Mouse (Mus musculus): ENCODE data around the gene Ccdc34. TPM values are rescaled to one million over a fixed set of nuclear protein-coding genes. Genes with fewer than 3 reads are reported as not detected.

Ccdc34 gene
- polyA plus RNA-seq (2015; fragmentation: Nextera tagmentation; extraction: Ambion mirVana) = 45.8 and 51.1 TPM in 2 replicates

DNA sequence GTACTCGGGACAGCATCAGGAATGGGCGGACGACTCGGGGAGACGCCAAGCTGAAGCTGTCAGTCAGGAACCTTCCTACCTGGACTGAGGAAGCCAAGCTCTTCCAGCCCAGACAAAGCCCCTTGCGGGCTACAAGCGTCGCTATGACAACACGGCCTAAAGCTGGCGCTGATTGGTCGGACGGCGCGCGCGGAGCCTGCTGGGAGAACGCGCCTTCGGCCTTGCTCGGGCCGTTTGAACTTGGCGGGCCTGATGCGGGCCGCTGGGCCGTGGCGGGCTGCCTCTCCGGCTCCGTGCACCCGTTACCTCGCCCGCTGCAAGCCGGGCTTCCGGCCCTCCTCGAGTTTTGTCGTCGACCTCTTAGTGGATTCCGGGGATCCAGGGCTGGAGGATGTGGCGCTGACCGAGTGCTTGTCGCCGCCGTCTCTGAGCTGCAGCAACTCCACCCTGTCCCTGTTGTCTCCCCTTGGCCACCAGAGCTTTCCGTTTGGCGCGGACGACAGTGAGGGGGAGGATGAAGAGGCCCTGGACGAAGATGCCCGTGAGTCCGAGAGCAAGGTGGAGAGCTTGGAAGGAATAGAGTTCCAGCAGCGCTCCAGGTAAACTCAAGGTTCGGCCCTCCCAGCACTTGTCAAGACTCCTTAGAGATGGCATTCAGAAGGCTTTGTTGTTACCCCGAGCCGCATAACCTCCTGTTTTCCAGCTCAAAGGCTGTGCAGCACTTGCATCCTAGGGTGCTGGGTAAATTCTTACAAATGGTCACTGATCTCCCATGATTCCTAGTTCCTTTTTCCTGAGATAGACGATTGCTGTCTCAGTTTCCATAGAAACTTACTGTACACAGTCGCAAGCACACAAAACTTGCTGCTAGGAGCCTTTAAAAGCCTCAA, at the start of gene Ccdc34:
Gene Ccdc34, plus strand, starts transcription at position 202 of the 890 bp plus-strand sequence.
- under 1% methylated on average over 55 of the region's 55 CpGs for WGBS
- peak; percentile 99 for ATAC-seq

DNA sequence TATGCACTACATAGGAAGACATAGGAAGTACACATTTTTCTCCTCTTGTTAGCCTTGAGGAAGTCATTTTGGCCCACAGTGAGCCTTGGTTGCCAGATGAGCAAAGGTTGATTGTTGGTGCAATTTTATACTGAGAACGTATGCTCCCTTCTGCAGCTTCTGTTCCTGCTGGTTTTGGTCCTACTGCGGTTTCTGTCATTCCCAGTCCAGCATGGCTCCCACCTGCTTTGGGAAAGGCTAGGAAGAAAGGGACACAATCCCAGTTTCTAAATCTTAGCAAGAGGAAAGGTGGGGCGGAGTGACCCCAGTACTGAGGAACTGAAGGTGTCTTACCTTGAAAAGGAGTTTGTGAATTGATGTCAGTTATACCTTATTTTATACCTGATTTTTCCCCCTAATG, 48.2 kb upstream of the Ccdc34 start:
- Histone ChIP-seq H3K4me3 (replicated peaks) (no peak overlapping the region), H3K36me3 (no peaks in the 10 kb centered on the region), H3K9me3 (no peaks in the 10 kb centered on the region), H3K4me1 (replicated peaks) (0 out of 2 replicates have a peak, but pooled peaks cover 5% of the 10 kb centered on the region), H3K27ac (no peak overlapping the region), H3K27me3 (replicated peaks) (no peaks in the 10 kb centered on the region), H3K4me2 (replicated peaks) (no peak overlapping the region; the same call in 1 of the 2 replicates), H3K9ac (no peak overlapping the region)
- 77% methylated on average over 3 of the region's 3 CpGs for WGBS
- ATAC-seq = no peak

More for the DNA sequence above, at the start of gene Ccdc34:
- Histone ChIP-seq H3K4me2 (replicated peaks) (peak within 1 kb of the TSS; percentile 67), H3K4me1 (replicated peaks) (peaks cover 10% of the 10 kb centered on the region; the same call in 1 of the 2 replicates), H3K36me3 (peaks cover 5% of the 10 kb centered on the region), H3K27me3 (replicated peaks) (no peaks in the 10 kb centered on the region), H3K9ac (peak within 1 kb of the TSS; percentile 86), H3K9me3 (no peaks in the 10 kb centered on the region), H3K4me3 (replicated peaks) (peak within 1 kb of the TSS; percentile 85), H3K27ac (peak within 1 kb of the TSS; percentile 79)

DNA sequence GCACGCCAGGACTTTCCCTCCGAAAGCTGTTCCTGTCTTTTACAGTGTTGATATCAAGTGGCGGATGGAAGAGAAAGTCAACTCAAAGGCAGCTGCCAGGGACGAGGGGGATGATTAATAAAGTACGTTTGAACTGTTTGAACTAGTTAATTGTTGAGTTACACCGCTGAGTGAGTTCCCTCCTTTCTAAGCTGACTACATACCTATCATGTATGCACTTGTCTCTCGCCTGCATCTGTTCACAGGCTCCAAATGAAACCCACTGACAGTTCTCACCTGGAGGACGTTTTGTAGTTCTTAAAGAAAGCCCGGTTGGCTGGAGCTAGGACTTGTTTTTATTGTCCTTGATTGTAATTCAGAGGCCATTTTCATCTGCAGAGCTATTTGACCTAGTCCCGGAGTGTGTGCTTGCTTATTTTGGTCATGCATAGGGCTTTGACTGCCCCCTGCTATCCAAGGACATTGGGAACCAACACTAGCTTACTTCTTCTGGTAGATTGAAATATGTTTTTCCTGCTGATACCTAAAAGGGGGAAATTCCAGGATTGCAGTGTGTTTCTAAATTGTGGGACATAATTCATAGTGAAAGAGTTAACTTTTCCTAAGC, 47.6 kb upstream of the Ccdc34 start:
- 0 out of 2 replicates have a peak, but pooled peaks cover 5% of the 10 kb centered on the region for H3K4me1 ChIP-seq (replicated peaks)
- H3K27me3 ChIP-seq (replicated peaks) = no peaks in the 10 kb centered on the region
- no peak for ATAC-seq
- H3K36me3 ChIP-seq = no peaks in the 10 kb centered on the region
- H3K4me2 ChIP-seq (replicated peaks) = no peak overlapping the region
- no peaks in the 10 kb centered on the region for H3K9me3 ChIP-seq
- no peak overlapping the region for H3K4me3 ChIP-seq (replicated peaks)
- 51% methylated on average over 10 of the region's 10 CpGs for WGBS
- no peak overlapping the region for H3K27ac ChIP-seq
- no peak overlapping the region for H3K9ac ChIP-seq

DNA sequence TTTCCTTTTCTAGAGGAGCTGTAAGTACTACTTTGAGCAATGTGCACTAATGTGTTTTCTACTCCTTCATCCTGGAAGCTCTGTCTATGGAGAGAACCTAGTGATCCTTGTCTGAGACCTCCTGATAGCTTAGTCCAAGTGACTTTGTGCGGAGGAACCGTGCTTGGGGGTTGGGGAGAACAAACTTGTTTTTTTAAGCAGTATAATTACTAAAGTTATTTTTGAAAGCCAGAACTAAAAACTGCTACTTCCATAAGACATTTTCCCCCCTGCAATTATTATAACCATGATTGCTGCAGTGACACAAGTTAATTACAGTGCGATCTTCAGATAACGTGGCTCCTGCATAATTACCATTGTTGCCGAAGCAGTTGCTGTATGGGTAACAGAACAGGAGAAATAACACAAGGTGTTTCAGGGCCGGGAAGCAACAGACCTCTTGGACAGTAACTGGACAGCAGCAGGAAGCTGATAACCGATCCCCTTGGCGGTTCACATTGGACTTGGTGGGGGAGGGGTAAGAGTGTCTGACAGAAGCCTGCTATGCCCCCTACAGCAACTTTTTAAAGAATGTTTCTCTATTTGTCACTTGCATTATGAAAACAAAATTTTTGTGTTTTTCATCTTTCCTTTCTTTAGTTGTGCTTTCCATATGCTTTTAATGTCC, 46.7 kb upstream of the Ccdc34 start:
- H3K9ac ChIP-seq = no peak overlapping the region
- no peak overlapping the region for H3K4me2 ChIP-seq (replicated peaks)
- H3K9me3 ChIP-seq = no peaks in the 10 kb centered on the region
- no peak overlapping the region for H3K27ac ChIP-seq
- 61% methylated on average over 8 of the region's 8 CpGs for WGBS
- H3K36me3 ChIP-seq = no peaks in the 10 kb centered on the region
- H3K4me3 ChIP-seq (replicated peaks) = no peak overlapping the region
- no peaks in the 10 kb centered on the region for H3K27me3 ChIP-seq (replicated peaks)
- 0 out of 2 replicates have a peak, but pooled peaks cover 5% of the 10 kb centered on the region for H3K4me1 ChIP-seq (replicated peaks)
- no peak for ATAC-seq

DNA sequence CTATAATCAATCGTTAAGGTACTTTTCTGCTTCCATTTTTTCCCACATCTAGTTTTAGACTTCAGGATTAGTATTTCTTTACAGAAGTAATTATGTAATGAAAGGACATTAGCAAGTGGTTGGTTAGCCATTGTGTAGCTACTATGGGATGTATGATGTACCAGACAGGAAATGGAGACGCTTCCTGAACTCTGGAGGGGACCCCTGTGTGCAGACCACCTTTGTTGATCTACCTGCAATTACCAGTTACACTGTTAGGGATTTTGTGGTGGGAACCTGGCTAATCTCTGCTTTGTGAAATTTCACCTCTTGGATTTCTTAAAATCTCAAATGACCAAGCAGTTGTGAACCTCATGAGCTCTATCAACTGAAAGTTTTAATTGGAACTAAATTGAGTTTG, 45.3 kb upstream of the Ccdc34 start:
- H3K4me2 ChIP-seq (replicated peaks) = no peak overlapping the region
- 87% methylated on average over 2 of the region's 2 CpGs for WGBS
- no peak overlapping the region for H3K27ac ChIP-seq
- H3K27me3 ChIP-seq (replicated peaks) = no peaks in the 10 kb centered on the region
- H3K9me3 ChIP-seq = no peaks in the 10 kb centered on the region
- H3K9ac ChIP-seq = no peak overlapping the region
- 0 out of 2 replicates have a peak, but pooled peaks cover 5% of the 10 kb centered on the region for H3K4me1 ChIP-seq (replicated peaks)
- no peak for ATAC-seq
- no peak overlapping the region for H3K4me3 ChIP-seq (replicated peaks)
- H3K36me3 ChIP-seq = no peaks in the 10 kb centered on the region

DNA sequence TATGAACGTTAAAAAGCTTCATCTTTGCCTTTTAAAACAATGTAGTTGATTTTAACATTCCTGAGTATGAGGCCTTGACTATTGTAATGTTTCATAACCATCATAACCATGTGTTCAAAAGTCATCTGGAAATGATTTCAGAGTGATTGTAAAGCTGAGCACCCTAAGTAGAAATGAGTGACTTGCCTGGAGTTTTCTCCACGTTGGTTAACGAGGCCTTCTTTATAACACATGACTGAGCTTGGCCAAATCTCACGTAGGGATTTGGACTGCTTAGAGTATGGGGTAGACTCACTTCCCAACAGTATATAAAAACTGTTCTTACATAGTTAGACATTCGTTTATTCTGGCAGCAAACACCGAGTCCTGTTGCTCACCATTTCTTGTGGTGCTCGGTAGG, 44.7 kb upstream of the Ccdc34 start:
- ATAC-seq = no peak
- 76% methylated on average over 7 of the region's 7 CpGs for WGBS

DNA sequence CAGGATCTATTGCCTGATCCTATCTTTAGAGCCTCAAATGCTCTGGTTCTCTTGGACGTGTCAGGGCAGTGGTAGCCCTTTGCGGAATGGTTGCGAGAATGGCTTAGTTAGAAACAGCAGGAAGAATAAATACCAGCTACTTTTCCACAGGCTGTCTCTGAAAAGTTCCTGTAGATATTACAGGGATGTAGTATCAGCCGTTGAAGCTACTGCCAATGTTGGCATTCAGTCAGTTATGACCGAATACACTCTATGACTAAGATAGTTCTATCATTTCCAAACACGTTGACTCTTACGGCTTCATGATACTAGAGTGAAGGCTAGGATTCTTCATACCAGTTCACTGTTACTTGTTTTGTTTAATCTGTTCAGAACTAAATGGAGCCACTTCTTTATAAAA, 42.8 kb upstream of the Ccdc34 start:
- no peak overlapping the region for H3K27ac ChIP-seq
- no peaks in the 10 kb centered on the region for H3K9me3 ChIP-seq
- no peak overlapping the region for H3K9ac ChIP-seq
- no peak overlapping the region for H3K4me2 ChIP-seq (replicated peaks)
- H3K4me1 ChIP-seq (replicated peaks) = 0 out of 2 replicates have a peak, but pooled peaks cover 3% of the 10 kb centered on the region
- no peaks in the 10 kb centered on the region for H3K27me3 ChIP-seq (replicated peaks)
- ATAC-seq = no peak
- 92% methylated on average over 7 of the region's 7 CpGs for WGBS
- no peaks in the 10 kb centered on the region for H3K36me3 ChIP-seq
- H3K4me3 ChIP-seq (replicated peaks) = no peak overlapping the region

More for the DNA sequence above, 44.7 kb upstream of the Ccdc34 start:
- 0 out of 2 replicates have a peak, but pooled peaks cover 5% of the 10 kb centered on the region for H3K4me1 ChIP-seq (replicated peaks)
- no peaks in the 10 kb centered on the region for H3K36me3 ChIP-seq
- H3K27me3 ChIP-seq (replicated peaks) = no peaks in the 10 kb centered on the region
- no peak overlapping the region for H3K4me2 ChIP-seq (replicated peaks)
- H3K9me3 ChIP-seq = no peaks in the 10 kb centered on the region
- no peak overlapping the region for H3K9ac ChIP-seq
- H3K27ac ChIP-seq = no peak overlapping the region
- H3K4me3 ChIP-seq (replicated peaks) = no peak overlapping the region

DNA sequence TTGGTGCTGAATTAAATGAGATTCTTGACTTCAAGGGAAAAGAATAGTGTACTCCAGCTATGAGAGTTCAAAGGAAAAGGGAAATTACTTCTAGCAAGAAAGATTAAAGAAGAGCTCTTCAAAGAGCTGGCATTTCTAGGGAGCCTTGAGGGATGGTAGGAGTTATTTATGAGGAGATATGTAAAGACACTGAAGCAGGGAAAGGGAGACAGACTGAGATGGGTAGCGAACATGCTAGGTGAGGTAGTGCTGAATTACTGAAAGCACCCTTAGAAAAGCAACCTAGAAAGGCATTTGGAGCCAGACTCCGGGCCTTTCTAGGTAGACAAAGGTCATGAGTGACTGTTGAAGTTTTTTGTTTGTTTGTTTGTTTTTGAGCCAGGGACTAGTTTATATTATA, 41.4 kb upstream of the Ccdc34 start:
- 93% methylated on average over 2 of the region's 2 CpGs for WGBS
- H3K27ac ChIP-seq = no peak overlapping the region
- no peaks in the 10 kb centered on the region for H3K27me3 ChIP-seq (replicated peaks)
- H3K4me3 ChIP-seq (replicated peaks) = no peak overlapping the region
- no peaks in the 10 kb centered on the region for H3K36me3 ChIP-seq
- no peak for ATAC-seq
- no peaks in the 10 kb centered on the region for H3K9me3 ChIP-seq
- H3K4me2 ChIP-seq (replicated peaks) = no peak overlapping the region
- no peak overlapping the region for H3K9ac ChIP-seq
- H3K4me1 ChIP-seq (replicated peaks) = no peaks in the 10 kb centered on the region

DNA sequence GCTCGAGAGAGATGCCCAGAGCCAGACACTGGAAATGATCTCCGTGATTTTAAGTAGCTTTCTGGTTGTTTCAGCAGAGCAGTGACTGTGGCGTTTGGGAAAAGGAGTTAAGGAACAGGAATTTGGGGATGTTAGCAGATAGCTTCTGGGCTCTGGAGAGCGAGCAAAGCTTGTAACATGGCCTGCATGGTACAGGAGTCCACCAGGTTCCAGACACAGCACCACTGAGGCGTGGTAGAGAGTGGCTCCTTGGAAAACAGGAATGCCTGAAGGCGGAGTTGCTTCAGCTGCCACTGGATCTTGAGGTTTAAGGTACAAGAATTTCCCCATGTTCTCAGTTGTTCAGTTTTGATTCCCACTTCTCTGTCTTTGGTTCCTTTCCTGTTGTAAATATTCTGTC, 40.3 kb upstream of the Ccdc34 start:
- Histone ChIP-seq H3K27ac (no peak overlapping the region), H3K27me3 (replicated peaks) (no peaks in the 10 kb centered on the region), H3K4me1 (replicated peaks) (no peaks in the 10 kb centered on the region), H3K4me3 (replicated peaks) (no peak overlapping the region), H3K9me3 (no peaks in the 10 kb centered on the region), H3K4me2 (replicated peaks) (no peak overlapping the region), H3K9ac (no peak overlapping the region), H3K36me3 (no peaks in the 10 kb centered on the region)
- WGBS = 84% methylated on average over 6 of the region's 6 CpGs
- no peak for ATAC-seq

DNA sequence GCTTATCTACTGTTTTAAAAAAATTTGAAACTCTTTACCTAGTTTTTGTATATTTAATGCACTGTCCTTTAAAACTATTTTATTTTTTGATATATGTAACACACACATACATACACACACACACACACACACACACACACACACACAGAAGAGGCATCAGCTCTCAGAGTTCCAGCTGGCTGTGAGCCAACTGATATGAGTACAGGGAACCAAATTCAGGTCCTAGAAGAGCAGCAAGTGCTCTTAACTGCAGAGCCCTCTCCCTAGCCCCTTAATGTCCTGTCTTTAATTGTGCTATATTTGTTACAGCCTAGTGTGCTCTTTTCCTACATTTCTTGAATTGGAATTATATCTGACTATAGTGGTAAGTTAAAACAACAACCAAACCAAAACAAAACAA, 38.4 kb upstream of the Ccdc34 start:
- Histone ChIP-seq H3K4me1 (replicated peaks) (no peaks in the 10 kb centered on the region), H3K4me3 (replicated peaks) (no peak overlapping the region), H3K27me3 (replicated peaks) (no peaks in the 10 kb centered on the region), H3K9me3 (no peaks in the 10 kb centered on the region), H3K4me2 (replicated peaks) (no peak overlapping the region), H3K36me3 (no peaks in the 10 kb centered on the region), H3K27ac (no peak overlapping the region), H3K9ac (no peak overlapping the region)
- no peak; the same call in 1 of the 2 replicates for ATAC-seq

DNA sequence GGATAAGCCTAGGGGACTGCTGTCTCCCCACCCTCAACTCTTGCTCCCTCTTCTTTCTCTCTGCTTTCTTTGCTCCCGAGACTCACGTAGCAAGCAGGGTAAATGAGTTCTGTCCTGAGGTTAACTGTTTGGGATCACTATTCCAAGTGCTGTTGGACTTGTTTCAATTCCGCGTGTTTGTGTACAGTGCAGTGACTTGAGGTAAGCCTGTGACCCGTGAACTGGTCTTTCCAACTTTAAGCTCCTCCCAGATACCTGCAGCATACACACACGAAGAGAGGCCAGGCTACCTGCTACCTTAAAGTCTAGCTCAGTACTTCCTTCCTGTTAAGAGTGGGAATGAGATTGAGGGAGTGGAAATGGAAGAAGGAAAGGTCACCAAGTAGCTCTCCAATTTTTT, 34.2 kb upstream of the Ccdc34 start:
- Histone ChIP-seq H3K9ac (no peak overlapping the region), H3K4me2 (replicated peaks) (no peak overlapping the region), H3K4me3 (replicated peaks) (no peak overlapping the region), H3K36me3 (no peaks in the 10 kb centered on the region), H3K27me3 (replicated peaks) (no peaks in the 10 kb centered on the region), H3K9me3 (no peaks in the 10 kb centered on the region), H3K27ac (no peak overlapping the region), H3K4me1 (replicated peaks) (peaks cover 24% of the 10 kb centered on the region)
- no peak for ATAC-seq
- WGBS = 74% methylated on average over 6 of the region's 6 CpGs

DNA sequence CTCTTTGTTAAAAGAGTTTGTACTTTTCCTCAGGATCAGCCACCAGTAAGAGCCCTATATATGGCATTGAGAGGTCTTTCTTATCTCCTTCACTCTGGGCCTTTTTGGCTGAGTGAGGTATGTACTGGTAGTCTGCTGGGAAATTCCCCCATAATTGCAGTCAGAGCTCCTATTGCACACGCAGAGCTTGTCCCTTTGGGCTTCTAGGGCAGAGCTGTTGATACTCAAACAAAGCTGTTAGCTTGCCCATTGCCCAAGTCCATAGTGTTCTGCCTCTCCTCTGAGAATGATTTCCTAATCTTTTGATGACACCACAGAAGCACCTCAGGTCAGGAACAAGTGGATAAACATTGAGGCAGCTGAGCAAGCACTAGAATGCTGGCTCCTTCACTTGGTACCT, 32.7 kb upstream of the Ccdc34 start:
- no peaks in the 10 kb centered on the region for H3K36me3 ChIP-seq
- H3K4me3 ChIP-seq (replicated peaks) = no peak overlapping the region
- no peaks in the 10 kb centered on the region for H3K27me3 ChIP-seq (replicated peaks)
- peak; percentile 19 for ATAC-seq
- no peak overlapping the region for H3K9ac ChIP-seq
- H3K9me3 ChIP-seq = no peaks in the 10 kb centered on the region
- H3K4me2 ChIP-seq (replicated peaks) = no peak overlapping the region
- peaks cover 24% of the 10 kb centered on the region for H3K4me1 ChIP-seq (replicated peaks)
- no peak overlapping the region for H3K27ac ChIP-seq
- 28% methylated on average over 1 of the region's 1 CpGs for WGBS
